Mouse (Mus musculus): ENCODE results near the gene Rab29.
"Not testable (repeated sequence)": the region's sequence is repeated elsewhere in the genome, so short reads cannot be mapped to it uniquely, and the experiment has no call there.

Gene Rab29

DNA sequence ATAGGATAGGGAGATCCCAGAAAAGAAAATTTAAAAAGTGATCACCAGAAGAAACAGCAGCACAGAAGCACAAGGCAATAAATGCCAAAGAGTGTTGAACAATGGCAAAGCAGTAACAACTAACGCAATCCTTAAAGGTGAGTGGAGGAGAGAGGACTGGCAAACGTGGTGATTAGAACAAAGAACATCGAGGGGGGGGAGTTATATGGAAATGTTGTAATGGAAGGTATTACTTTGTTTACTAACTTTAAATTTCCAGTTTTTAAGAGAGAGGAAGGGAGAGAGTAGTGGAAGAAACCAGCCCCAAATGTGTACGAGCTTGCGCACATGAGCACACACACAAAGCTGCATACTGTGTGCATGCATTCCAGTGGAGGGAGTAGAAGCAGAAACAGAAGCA lies 1.4 kb upstream of the Rab29 start:
- DNase-seq (ENCODE audit: low spot score) = no peak

DNA sequence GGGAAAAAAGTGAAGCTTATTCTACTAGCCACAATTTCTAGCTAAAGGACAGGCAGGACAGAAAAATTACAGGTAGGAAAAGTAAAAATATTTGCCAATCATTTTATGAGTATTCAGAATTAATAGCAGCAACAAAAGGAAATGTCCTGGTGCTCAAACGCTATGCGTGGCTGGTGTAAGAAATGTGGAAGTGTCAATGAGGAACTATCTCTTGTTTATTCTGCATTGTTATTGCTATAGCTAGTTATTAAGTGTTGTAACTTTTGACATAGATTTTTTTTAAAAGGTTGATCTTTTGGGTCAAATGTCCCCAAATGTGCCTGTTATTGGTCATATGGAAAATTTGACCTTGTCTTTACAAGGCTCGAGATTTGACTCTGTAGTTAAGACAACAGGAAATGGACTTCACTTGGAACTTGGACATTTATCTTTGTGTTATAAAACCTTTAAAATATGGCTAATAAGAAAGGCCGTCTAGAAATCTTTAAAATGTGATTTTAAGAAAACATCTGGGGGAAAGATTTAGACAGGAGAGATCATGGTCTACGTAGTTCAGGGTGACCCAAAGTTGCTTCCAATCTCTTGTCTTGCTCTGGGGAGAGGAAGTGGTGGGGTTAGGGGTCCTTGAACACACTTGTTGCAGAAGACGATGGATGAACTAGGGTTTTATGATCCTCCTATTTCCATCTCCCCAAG lies 572 bp upstream of the Rab29 start:
- no peak for DNase-seq (ENCODE audit: low spot score)

DNA sequence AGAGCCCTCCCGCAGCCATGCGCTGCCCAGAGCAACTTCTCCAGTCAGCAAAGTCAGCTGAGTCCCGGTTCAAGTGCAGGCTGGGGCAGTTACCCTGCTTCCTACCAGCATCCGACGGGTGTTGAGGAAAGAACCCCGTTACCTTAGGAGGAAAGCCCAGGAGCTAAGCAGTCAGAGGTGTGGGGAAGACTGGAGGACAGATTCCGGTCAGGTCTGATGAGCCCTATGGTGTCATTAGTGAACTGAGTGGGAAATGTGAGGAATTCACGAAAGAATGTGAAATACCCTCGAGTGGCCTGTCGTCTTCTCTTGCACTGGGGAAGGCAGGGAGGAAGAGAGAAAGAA lies 894 bp downstream of the Rab29 start:
- DNase-seq (ENCODE audit: low spot score) = no peak

GRCm38 (mm10) chr1:131869561-131869960 lies 2.5 kb downstream of the Rab29 start:
- DNase-seq (ENCODE audit: low spot score) = no peak

GRCm38 (mm10) chr1:131872856-131873255 lies 5.8 kb downstream of the Rab29 start:
- DNase-seq (ENCODE audit: low spot score) = no peak

DNA sequence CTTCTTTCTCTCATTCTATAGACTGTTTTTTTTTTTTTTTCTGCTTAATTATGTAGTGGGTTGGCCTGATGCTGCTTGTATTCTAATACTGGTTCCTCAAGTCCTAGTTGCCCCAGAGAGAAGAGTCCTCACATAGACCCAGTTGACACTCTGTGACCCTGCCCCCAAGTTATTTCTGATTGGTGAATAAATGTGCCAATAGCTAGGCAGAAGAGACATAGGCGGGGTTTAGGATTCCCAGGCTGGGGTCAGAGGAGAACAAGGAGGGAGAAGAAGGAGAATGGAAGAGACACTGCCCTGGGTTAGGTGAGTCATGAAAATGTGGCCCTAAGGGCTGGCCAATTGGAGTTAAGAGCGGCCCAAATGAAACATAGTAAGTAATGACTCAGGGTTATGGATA lies 12.8 kb downstream of the Rab29 start:
- DNase-seq (ENCODE audit: low spot score) = no peak

GRCm38 (mm10) chr1:131882787-131883186 lies 15.8 kb downstream of the Rab29 start:
- DNase-seq (ENCODE audit: low spot score) = no peak

GRCm38 (mm10) chr1:131886173-131886572 lies 19.1 kb downstream of the Rab29 start:
- DNase-seq (ENCODE audit: low spot score) = no peak

GRCm38 (mm10) chr1:131886641-131887040 lies 19.6 kb downstream of the Rab29 start:
- DNase-seq (ENCODE audit: low spot score) = no peak

GRCm38 (mm10) chr1:131890043-131890658 lies 23.1 kb downstream of the Rab29 start:
- no peak for DNase-seq (ENCODE audit: low spot score)

DNA sequence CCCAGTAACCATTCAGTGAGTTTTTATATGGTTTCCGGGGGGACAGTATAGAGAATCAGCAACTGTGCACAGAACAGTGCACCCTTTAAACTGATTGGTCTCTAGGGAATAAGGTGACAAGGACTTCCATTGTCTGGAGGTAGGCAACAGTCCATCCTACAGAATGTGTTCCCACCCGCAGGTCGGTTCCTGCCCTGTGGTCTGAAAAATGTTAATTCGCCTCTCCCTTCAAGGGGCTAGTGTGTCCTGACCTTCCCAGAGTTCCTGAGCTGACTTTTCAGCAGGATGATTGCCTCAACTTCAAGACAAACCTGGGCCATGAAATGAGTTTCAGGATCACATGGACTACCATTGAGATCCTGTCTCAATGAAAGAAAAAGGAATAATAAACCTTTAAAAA lies 24.4 kb downstream of the Rab29 start:
- DNase-seq (ENCODE audit: low spot score) = no peak

- DNase-seq (ENCODE audit: low spot score) = no peak
Observed at GRCm38 (mm10) chr1:131902679-131903078, 35.7 kb downstream of the Rab29 start.

DNA sequence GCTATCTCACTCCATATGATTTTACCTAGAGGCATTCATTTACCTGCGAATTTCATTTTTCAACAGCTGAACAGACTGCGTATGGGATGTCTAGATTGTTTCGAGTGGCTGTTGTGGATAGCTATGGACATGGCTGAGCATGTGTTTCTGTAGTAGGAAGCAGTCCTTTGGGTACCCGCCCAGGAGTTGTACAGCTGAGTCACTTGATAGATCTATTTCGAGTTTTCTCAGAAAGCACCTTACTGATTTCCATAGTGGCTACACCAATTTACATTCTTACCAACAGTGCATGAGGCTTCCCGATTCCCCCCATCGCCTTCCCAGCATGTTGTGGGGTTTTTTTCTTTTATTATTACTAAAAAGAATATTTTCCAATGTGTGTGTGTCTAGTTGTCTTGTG lies 36.2 kb downstream of the Rab29 start:
- no peak for DNase-seq (ENCODE audit: low spot score)

- DNase-seq (ENCODE audit: low spot score) = no peak
Observed at GRCm38 (mm10) chr1:131905497-131905896, 38.5 kb downstream of the Rab29 start.

GRCm38 (mm10) chr1:131908456-131908855 lies 41.4 kb downstream of the Rab29 start:
- DNase-seq (ENCODE audit: low spot score) = no peak

- DNase-seq (ENCODE audit: low spot score) = not testable (repeated sequence)
Observed at GRCm38 (mm10) chr1:131909236-131909635, 42.2 kb downstream of the Rab29 start.

DNA sequence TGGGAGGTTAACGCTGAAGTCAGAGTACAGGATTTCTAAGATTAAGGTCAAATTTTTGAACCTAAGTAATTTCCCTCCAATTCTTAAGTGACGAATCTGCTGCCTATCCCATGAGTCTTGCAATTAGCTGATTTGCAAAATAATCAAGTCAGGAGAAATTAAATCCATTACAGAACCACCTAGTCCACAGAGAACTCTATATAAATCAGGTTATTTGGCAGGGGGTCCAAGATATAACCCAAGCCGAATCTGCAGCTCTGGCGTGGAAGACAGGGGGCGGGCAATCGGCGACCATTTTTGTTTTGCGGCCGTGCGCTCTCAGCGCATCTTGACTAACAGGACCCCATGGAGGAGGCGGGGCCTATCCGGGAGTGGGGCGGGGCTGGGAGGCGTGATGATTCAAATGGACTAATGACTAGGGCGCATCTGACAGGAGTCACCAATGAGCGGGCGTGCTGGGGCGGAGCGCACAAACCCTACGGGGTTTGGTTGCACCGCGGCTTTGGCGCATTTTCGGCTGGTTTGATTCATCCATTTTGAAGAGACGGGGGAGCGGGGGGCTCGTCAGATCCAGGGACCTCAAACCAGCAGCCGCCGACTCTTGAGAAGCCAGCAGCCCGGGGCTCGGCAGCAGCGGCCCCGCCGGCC lies 43.1 kb downstream of the Rab29 start, which contains the start of gene Nucks1:
TSS of gene Nucks1 (plus strand) at position 534 of the 648 bp plus-strand sequence.
- peak; percentile 97 for DNase-seq (ENCODE audit: low spot score)

DNA sequence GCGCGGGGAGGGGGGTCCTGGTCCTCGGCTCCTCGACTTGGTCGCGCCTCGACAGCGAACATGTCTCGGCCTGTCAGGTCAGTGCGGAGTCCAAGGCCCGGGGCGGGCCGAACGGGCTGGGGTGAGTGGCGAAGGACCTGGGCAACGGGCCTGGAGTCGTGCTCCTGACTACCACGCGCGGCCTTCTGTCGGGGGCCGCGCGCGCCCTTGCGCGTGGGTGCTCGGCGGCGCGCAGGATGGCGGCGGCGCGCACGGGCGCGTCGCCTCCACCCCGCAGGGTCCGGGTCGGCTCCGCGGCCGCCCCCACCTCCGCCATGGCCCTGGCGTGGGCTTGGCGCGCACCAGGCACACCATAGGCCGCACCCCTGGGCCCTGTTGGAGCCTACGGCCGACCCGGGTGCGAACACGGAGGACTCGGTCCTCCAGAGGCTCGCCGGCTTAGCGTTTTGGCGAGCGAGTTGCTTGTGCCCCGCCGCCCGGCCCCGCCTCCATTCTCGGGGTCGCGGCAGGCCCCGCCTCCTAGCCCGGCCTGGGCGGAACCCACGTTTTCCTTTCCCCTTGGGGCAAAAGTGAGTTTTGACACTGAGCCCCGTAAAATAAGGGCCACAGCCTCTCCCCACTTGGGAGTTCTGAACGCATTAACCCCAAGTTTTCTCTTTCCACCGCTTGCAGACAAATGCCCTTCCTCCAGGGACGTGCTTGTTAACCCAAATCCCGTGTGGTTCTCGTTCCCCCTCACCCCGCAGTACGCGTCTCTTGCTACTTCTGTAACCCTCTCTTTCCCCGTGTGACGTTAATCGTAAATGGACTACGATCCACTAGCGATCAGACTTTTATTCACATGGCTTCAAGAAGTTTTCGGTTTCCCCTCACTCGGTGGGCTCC lies 43.9 kb downstream of the Rab29 start:
- DNase-seq (ENCODE audit: low spot score) = peak; percentile 17

- DNase-seq (ENCODE audit: low spot score) = no peak
Observed at GRCm38 (mm10) chr1:131917634-131918033, 50.6 kb downstream of the Rab29 start.

DNA sequence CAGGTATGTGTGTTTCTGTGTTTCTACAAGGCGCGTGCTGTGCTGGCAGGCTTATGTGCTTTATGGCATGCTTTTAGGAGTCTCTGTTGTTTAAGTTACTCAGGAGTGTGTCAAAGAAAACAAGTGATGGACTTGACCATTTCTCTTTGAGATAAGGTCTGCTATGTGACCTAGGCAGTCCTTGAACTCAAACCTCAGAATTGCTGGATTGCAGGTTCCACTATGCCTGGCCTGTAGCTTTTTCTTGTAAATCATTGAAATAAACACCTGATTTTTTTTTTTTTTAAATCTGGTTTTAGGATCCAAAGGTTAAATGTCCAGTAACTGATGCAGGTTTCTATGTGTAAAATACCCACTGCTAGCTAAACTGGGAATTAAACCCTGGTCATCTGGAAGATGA lies 52.0 kb downstream of the Rab29 start:
- no peak for DNase-seq (ENCODE audit: low spot score)

GRCm38 (mm10) chr1:131922100-131922499 lies 55.1 kb downstream of the Rab29 start:
- no peak for DNase-seq (ENCODE audit: low spot score)

Measured in layer of hippocampus, adult 9-10 months (tissue).